Mouse (Mus musculus): ENCODE results near the gene Uba7.
A peak's percentile ranks its signal among the peaks of the same experiment; 100 is the strongest.

Gene Uba7

GRCm38 (mm10) chr9:107975399-107976386, at the start of gene Uba7:
Gene Uba7 (plus strand): TSS chr9:107975505.
- peak; percentile 85 for DNase-seq (ENCODE audit: low read depth, low spot score)

- DNase-seq (ENCODE audit: low read depth, low spot score) = peak; percentile 37
Measured at GRCm38 (mm10) chr9:107926920-107927420, 48.3 kb upstream of the Uba7 start.

- DNase-seq (ENCODE audit: low read depth, low spot score) = no peak
Measured at GRCm38 (mm10) chr9:107927749-107928148, 47.6 kb upstream of the Uba7 start.

GRCm38 (mm10) chr9:107928169-107928568, 47.1 kb upstream of the Uba7 start, which contains the start of gene Actl11:
Gene Actl11 (plus strand): TSS chr9:107928469.
- no peak for DNase-seq (ENCODE audit: low read depth, low spot score)

- DNase-seq (ENCODE audit: low read depth, low spot score) = no peak
Measured at GRCm38 (mm10) chr9:107932221-107932620, 43.1 kb upstream of the Uba7 start.

- DNase-seq (ENCODE audit: low read depth, low spot score) = no peak
Measured at GRCm38 (mm10) chr9:107934146-107934545, 41.2 kb upstream of the Uba7 start.

GRCm38 (mm10) chr9:107935374-107935773, 39.9 kb upstream of the Uba7 start, which contains the start of gene Camkv:
Gene Camkv (plus strand): TSS chr9:107935674.
- DNase-seq (ENCODE audit: low read depth, low spot score) = no peak

- DNase-seq (ENCODE audit: low read depth, low spot score) = no peak
Measured at GRCm38 (mm10) chr9:107935790-107936214, 39.5 kb upstream of the Uba7 start.

GRCm38 (mm10) chr9:107936215-107936822, 39.0 kb upstream of the Uba7 start:
- DNase-seq (ENCODE audit: low read depth, low spot score) = no peak

GRCm38 (mm10) chr9:107936831-107937230, 38.5 kb upstream of the Uba7 start:
- no peak for DNase-seq (ENCODE audit: low read depth, low spot score)

- no peak for DNase-seq (ENCODE audit: low read depth, low spot score)
Measured at GRCm38 (mm10) chr9:107947241-107948194, 27.8 kb upstream of the Uba7 start.

GRCm38 (mm10) chr9:107949184-107949921, 26.0 kb upstream of the Uba7 start:
- DNase-seq (ENCODE audit: low read depth, low spot score) = no peak

- no peak for DNase-seq (ENCODE audit: low read depth, low spot score)
Measured at GRCm38 (mm10) chr9:107949922-107950235, 25.4 kb upstream of the Uba7 start, which contains the start of gene Traip. Gene Traip (plus strand): TSS chr9:107950136.

GRCm38 (mm10) chr9:107950460-107951355, 24.6 kb upstream of the Uba7 start:
- DNase-seq (ENCODE audit: low read depth, low spot score) = peak; percentile 95

- peak; percentile 79 for DNase-seq (ENCODE audit: low read depth, low spot score)
Measured at GRCm38 (mm10) chr9:107955613-107956289, 19.6 kb upstream of the Uba7 start.

- no peak for DNase-seq (ENCODE audit: low read depth, low spot score)
Measured at GRCm38 (mm10) chr9:107957141-107957540, 18.2 kb upstream of the Uba7 start.

GRCm38 (mm10) chr9:107959896-107960295, 15.4 kb upstream of the Uba7 start:
- no peak for DNase-seq (ENCODE audit: low read depth, low spot score)

- peak; percentile 48 for DNase-seq (ENCODE audit: low read depth, low spot score)
Measured at GRCm38 (mm10) chr9:107960928-107961327, 14.4 kb upstream of the Uba7 start.

- no peak for DNase-seq (ENCODE audit: low read depth, low spot score)
Measured at GRCm38 (mm10) chr9:107961351-107961762, 13.9 kb upstream of the Uba7 start.

All from 3T3-L1 (cell line).